Mouse (Mus musculus): ENCODE measurements around the gene Etv4. TPM values are rescaled to one million over a fixed set of nuclear protein-coding genes. Genes with fewer than 3 reads are reported as not detected.

Gene Etv4
- polyA plus RNA-seq, 1 experiment from 2014 or later = 9.4 TPM

DNA sequence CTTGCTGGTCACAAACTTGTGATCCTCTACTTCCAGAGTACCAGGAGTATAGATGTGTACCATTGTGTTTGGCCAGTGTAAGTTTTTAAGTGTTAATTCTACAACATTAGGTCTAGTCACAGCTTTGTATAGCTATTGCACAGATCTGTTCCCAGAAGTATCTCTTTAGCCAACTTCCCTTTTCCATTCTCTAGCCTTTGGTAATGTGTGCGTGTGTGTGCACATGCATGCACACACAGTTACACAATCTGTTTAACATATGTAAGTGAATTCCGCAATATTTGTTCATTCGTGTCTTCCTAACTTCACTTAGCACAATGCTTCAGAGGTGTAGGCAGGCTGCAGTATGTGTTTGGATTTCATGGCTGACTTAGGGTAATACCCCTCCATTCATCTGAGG lies 25.6 kb downstream of the Etv4 start:
- no peak overlapping the region for H3K4me2 ChIP-seq (ENCODE audit: low read depth)
- peaks cover 16% of the 10 kb centered on the region for H3K36me3 ChIP-seq (ENCODE audit: control insufficient read depth, insufficient read depth, low read length)
- DNase-seq (ENCODE audit: low spot score) (no peak), ATAC-seq (ENCODE audit: insufficient read depth, low FRiP score, low TSS enrichment) (no peak)
- H3K27ac ChIP-seq (ENCODE audit: low read depth, low read length) = no peak overlapping the region
- no peaks in the 10 kb centered on the region for H3K27me3 ChIP-seq (ENCODE audit: control insufficient read depth, insufficient read depth, low read length)
- 97% methylated on average over 3 of the region's 3 CpGs for WGBS
- no peaks in the 10 kb centered on the region for H3K4me1 ChIP-seq (ENCODE audit: control insufficient read depth, insufficient read depth, low read length)
- H3K4me3 ChIP-seq (ENCODE audit: low read depth, low read length) = no peak overlapping the region
- H3K9me3 ChIP-seq (ENCODE audit: control insufficient read depth, low read length) = no peaks in the 10 kb centered on the region
- no peak overlapping the region for H3K9ac ChIP-seq (ENCODE audit: low read length)

DNA sequence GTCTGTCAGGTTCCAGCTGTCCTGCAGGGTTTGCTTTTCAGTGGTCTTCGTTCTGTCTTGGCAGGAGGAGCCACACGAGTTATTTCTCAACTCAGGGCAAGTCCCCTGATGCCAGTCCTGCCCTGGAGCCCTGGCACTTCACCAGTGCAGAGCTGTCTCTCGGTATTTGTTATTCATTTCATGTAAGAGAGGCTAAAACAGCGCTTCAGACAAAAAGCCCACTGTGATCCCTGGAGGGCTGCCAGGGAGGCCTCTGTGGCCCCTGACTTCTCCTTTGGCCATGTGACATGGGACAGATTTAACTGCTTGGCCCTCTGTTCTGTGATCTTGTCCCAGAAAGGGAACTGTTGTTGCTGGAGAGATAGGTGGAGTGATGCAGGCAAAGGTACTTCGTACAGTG lies 26.7 kb downstream of the Etv4 start:
- 87% methylated on average over 5 of the region's 5 CpGs for WGBS
- Histone ChIP-seq H3K27me3 (ENCODE audit: control insufficient read depth, insufficient read depth, low read length) (no peaks in the 10 kb centered on the region), H3K9me3 (ENCODE audit: control insufficient read depth, low read length) (no peaks in the 10 kb centered on the region), H3K36me3 (ENCODE audit: control insufficient read depth, insufficient read depth, low read length) (peaks cover 16% of the 10 kb centered on the region), H3K9ac (ENCODE audit: low read length) (no peak overlapping the region), H3K4me3 (ENCODE audit: low read depth, low read length) (no peak overlapping the region), H3K4me1 (ENCODE audit: control insufficient read depth, insufficient read depth, low read length) (no peaks in the 10 kb centered on the region), H3K27ac (ENCODE audit: low read depth, low read length) (no peak overlapping the region), H3K4me2 (ENCODE audit: low read depth) (no peak overlapping the region)
- ATAC-seq (ENCODE audit: insufficient read depth, low FRiP score, low TSS enrichment) (no peak), DNase-seq (ENCODE audit: low spot score) (no peak)

DNA sequence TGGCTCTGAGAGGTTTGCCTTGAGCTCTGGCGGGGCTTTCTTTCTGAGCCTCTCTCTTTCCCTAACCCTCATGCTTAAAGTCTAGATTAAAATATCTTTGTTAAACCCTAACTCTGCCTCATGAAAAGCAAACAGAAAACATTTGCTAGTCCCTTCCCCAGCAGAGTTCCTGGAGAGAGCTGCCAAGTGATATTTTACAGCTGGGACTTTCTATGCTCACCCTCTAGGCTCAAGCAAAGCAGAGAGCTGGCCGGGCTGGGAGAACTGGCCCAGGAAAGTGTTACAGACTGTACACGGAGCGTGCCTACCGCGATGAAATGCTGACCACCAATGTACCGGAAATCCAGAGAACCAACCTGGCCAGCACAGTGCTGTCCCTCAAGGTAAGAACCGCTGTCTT lies 27.8 kb downstream of the Etv4 start:
- ATAC-seq (ENCODE audit: insufficient read depth, low FRiP score, low TSS enrichment) (no peak), DNase-seq (ENCODE audit: low spot score) (no peak)
- H3K4me1 ChIP-seq (ENCODE audit: control insufficient read depth, insufficient read depth, low read length) = no peaks in the 10 kb centered on the region
- H3K36me3 ChIP-seq (ENCODE audit: control insufficient read depth, insufficient read depth, low read length) = peaks cover 18% of the 10 kb centered on the region
- H3K27me3 ChIP-seq (ENCODE audit: control insufficient read depth, insufficient read depth, low read length) = no peaks in the 10 kb centered on the region
- no peak overlapping the region for H3K9ac ChIP-seq (ENCODE audit: low read length)
- H3K9me3 ChIP-seq (ENCODE audit: control insufficient read depth, low read length) = no peaks in the 10 kb centered on the region
- no peak overlapping the region for H3K4me3 ChIP-seq (ENCODE audit: low read depth, low read length)
- H3K27ac ChIP-seq (ENCODE audit: low read depth, low read length) = no peak overlapping the region
- WGBS = 93% methylated on average over 8 of the region's 8 CpGs
- H3K4me2 ChIP-seq (ENCODE audit: low read depth) = no peak overlapping the region

DNA sequence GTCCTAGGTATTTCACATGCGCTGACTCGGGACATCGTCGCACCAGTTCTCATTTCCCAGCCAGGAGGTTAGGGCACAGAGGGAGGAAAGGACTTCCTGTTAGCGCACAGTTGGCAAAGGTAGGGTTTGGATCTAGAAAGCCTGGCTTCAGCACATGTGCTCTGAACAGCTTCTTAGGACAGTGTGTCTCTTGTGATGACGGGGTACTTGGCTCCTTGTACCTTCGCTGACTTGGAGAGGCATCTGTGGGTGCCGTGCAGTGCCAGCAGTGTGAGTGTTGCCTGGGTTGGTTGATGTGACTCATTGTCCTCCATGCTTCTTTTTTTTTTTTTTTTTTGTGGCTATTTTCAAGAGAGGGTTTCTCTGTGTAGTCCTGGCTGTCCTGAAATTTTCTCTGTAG lies 28.6 kb downstream of the Etv4 start:
- Histone ChIP-seq H3K27ac (ENCODE audit: low read depth, low read length) (no peak overlapping the region), H3K9ac (ENCODE audit: low read length) (no peak overlapping the region), H3K36me3 (ENCODE audit: control insufficient read depth, insufficient read depth, low read length) (peaks cover 20% of the 10 kb centered on the region), H3K4me2 (ENCODE audit: low read depth) (no peak overlapping the region), H3K9me3 (ENCODE audit: control insufficient read depth, low read length) (no peaks in the 10 kb centered on the region), H3K4me3 (ENCODE audit: low read depth, low read length) (no peak overlapping the region), H3K4me1 (ENCODE audit: control insufficient read depth, insufficient read depth, low read length) (no peaks in the 10 kb centered on the region), H3K27me3 (ENCODE audit: control insufficient read depth, insufficient read depth, low read length) (no peaks in the 10 kb centered on the region)
- ATAC-seq (ENCODE audit: insufficient read depth, low FRiP score, low TSS enrichment) = no peak
- 96% methylated on average over 8 of the region's 8 CpGs for WGBS
- DNase-seq (ENCODE audit: low spot score) = no peak

DNA sequence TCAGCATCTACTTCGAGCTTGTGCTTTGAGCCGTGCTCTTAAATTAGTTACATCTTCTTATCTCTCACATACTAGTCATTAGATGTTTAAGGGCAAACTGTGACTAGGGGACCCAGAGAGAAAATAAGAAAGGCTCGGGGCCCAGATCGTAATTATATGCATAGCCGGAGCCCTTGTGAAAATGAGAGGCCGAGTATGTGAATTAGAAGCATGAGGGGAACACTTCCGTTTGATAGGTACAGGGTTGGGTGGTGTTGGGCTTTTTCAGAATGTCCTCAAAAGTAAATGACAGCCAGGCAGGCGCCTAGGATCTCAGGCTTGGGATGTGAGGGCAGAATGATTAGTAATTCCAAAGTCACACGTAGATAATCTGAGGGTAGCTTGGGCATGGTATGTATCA lies 51.6 kb downstream of the Etv4 start:
- 33% methylated on average over 9 of the region's 9 CpGs for WGBS
- H3K27ac ChIP-seq (ENCODE audit: low read depth, low read length) = no peak overlapping the region
- ATAC-seq (ENCODE audit: insufficient read depth, low FRiP score, low TSS enrichment) (no peak), DNase-seq (ENCODE audit: low spot score) (no peak)
- peak overlapping the region; percentile 79 for H3K4me3 ChIP-seq (ENCODE audit: low read depth, low read length)
- peaks cover 6% of the 10 kb centered on the region; the same call in 1 of the 2 replicates for H3K4me1 ChIP-seq (ENCODE audit: control insufficient read depth, insufficient read depth, low read length)
- no peaks in the 10 kb centered on the region for H3K9me3 ChIP-seq (ENCODE audit: control insufficient read depth, low read length)
- no peaks in the 10 kb centered on the region for H3K27me3 ChIP-seq (ENCODE audit: control insufficient read depth, insufficient read depth, low read length)
- H3K4me2 ChIP-seq (ENCODE audit: low read depth) = peak overlapping the region; percentile 53
- peak overlapping the region; percentile 76 for H3K9ac ChIP-seq (ENCODE audit: low read length)
- H3K36me3 ChIP-seq (ENCODE audit: control insufficient read depth, insufficient read depth, low read length) = peaks cover 2% of the 10 kb centered on the region; the same call in 1 of the 2 replicates

GRCm38 (mm10) chr11:101732518-101733440 lies 52.4 kb downstream of the Etv4 start, which contains the start of gene Dhx8:
Gene Dhx8 (plus strand): TSS chr11:101732919.
- Histone ChIP-seq H3K9me3 (ENCODE audit: control insufficient read depth, low read length) (no peaks in the 10 kb centered on the region), H3K4me3 (ENCODE audit: low read depth, low read length) (peak within 1 kb of the TSS; percentile 79), H3K27me3 (ENCODE audit: control insufficient read depth, insufficient read depth, low read length) (no peaks in the 10 kb centered on the region), H3K9ac (ENCODE audit: low read length) (peak within 1 kb of the TSS; percentile 76), H3K4me1 (ENCODE audit: control insufficient read depth, insufficient read depth, low read length) (peaks cover 6% of the 10 kb centered on the region; the same call in 1 of the 2 replicates), H3K36me3 (ENCODE audit: control insufficient read depth, insufficient read depth, low read length) (no peaks in the 10 kb centered on the region), H3K4me2 (ENCODE audit: low read depth) (peak within 1 kb of the TSS; percentile 53), H3K27ac (ENCODE audit: low read depth, low read length) (0 out of 2 replicates have a peak within 1 kb of the TSS, but pooled peaks have one; percentile 14)
- WGBS = under 1% methylated on average over 51 of the region's 51 CpGs
- peak; percentile 99 for DNase-seq (ENCODE audit: low spot score)
- peak; percentile 94 for ATAC-seq (ENCODE audit: insufficient read depth, low FRiP score, low TSS enrichment)

- Histone ChIP-seq H3K4me2 (ENCODE audit: low read depth) (no peak overlapping the region), H3K4me1 (ENCODE audit: control insufficient read depth, insufficient read depth, low read length) (peaks cover 6% of the 10 kb centered on the region; the same call in 1 of the 2 replicates), H3K27me3 (ENCODE audit: control insufficient read depth, insufficient read depth, low read length) (no peaks in the 10 kb centered on the region), H3K36me3 (ENCODE audit: control insufficient read depth, insufficient read depth, low read length) (no peaks in the 10 kb centered on the region), H3K9me3 (ENCODE audit: control insufficient read depth, low read length) (no peaks in the 10 kb centered on the region), H3K27ac (ENCODE audit: low read depth, low read length) (no peak overlapping the region), H3K9ac (ENCODE audit: low read length) (no peak overlapping the region), H3K4me3 (ENCODE audit: low read depth, low read length) (no peak overlapping the region)
- ATAC-seq (ENCODE audit: insufficient read depth, low FRiP score, low TSS enrichment) (no peak), DNase-seq (ENCODE audit: low spot score) (no peak)
- WGBS = 59% methylated on average over 3 of the region's 3 CpGs
Measured at GRCm38 (mm10) chr11:101729308-101729707, 55.9 kb downstream of the Etv4 start.

- H3K9ac ChIP-seq (ENCODE audit: low read length) = no peak overlapping the region
- ATAC-seq (ENCODE audit: insufficient read depth, low FRiP score, low TSS enrichment) = no peak
Measured at GRCm38 (mm10) chr11:101726765-101727164, 58.4 kb downstream of the Etv4 start.

GRCm38 (mm10) chr11:101725043-101725442 lies 60.1 kb downstream of the Etv4 start:
- no peak overlapping the region for H3K4me3 ChIP-seq (ENCODE audit: low read depth, low read length)
- no peak overlapping the region for H3K27ac ChIP-seq (ENCODE audit: low read depth, low read length)
- no peaks in the 10 kb centered on the region for H3K27me3 ChIP-seq (ENCODE audit: control insufficient read depth, insufficient read depth, low read length)
- DNase-seq (ENCODE audit: low spot score) (no peak), ATAC-seq (ENCODE audit: insufficient read depth, low FRiP score, low TSS enrichment) (no peak)
- no peak overlapping the region for H3K9ac ChIP-seq (ENCODE audit: low read length)
- no peak overlapping the region for H3K4me2 ChIP-seq (ENCODE audit: low read depth)
- no peaks in the 10 kb centered on the region for H3K4me1 ChIP-seq (ENCODE audit: control insufficient read depth, insufficient read depth, low read length)
- H3K9me3 ChIP-seq (ENCODE audit: control insufficient read depth, low read length) = no peaks in the 10 kb centered on the region
- 86% methylated on average over 8 of the region's 8 CpGs for WGBS
- H3K36me3 ChIP-seq (ENCODE audit: control insufficient read depth, insufficient read depth, low read length) = no peaks in the 10 kb centered on the region

More at GRCm38 (mm10) chr11:101726765-101727164, 58.4 kb downstream of the Etv4 start:
- Histone ChIP-seq H3K4me3 (ENCODE audit: low read depth, low read length) (no peak overlapping the region), H3K27me3 (ENCODE audit: control insufficient read depth, insufficient read depth, low read length) (no peaks in the 10 kb centered on the region), H3K27ac (ENCODE audit: low read depth, low read length) (peak overlapping the region; percentile 15; the same call in 1 of the 2 replicates), H3K36me3 (ENCODE audit: control insufficient read depth, insufficient read depth, low read length) (no peaks in the 10 kb centered on the region), H3K9me3 (ENCODE audit: control insufficient read depth, low read length) (no peaks in the 10 kb centered on the region), H3K4me2 (ENCODE audit: low read depth) (no peak overlapping the region), H3K4me1 (ENCODE audit: control insufficient read depth, insufficient read depth, low read length) (no peaks in the 10 kb centered on the region)
- WGBS = 17% methylated on average over 2 of the region's 2 CpGs
- peak; percentile 14 for DNase-seq (ENCODE audit: low spot score)
